Mouse (Mus musculus) lung, adult 2 months (tissue): ENCODE data around the gene Arhgap10.

Experiments
- CTCF ChIP-seq: fragments of 200-500 bp; IDR thresholded peaks from 2 replicates; pipeline ENCODE4 v1.5.1; 2011; ENCODE audit warnings: mild to moderate bottlenecking, low read length, control low read depth; ENCODE audit not compliant: insufficient read depth
- POLR2A ChIP-seq: fragments of 200-500 bp; IDR thresholded peaks from 2 replicates; pipeline ENCODE4 v1.6.1; 2011; ENCODE audit warnings: low read depth, mild to moderate bottlenecking, control low read depth, low read length, borderline replicate concordance; ENCODE audit errors: extremely low read depth

DNA sequence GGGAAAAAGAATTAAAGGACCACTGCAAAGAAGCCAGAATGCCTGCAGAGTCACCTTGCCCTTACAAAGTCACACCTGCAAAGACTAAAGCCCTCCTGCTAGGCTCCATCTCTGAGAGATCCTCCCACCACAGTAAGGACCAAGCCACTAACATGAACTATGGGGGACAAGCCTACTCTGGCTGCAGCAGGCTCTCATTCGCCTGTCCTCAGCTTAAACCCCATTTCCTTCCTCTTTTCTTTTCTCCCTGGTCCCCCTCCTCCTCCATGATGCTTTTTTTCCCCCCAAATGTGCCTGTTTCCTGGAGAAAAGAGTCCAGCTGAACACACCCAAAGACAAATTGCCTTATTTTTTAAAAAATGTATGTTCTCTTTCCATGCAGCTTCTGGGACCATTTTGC, 21.5 kb downstream of the Arhgap10 start:
- no peak for TF ChIP-seq POLR2A
- TF ChIP-seq CTCF = no peak
